Mouse (Mus musculus) gastrocnemius, postnatal 25 days (tissue): ENCODE measurements around the gene Capn5. TPM values are rescaled to one million over a fixed set of nuclear protein-coding genes. Genes with fewer than 3 reads are reported as not detected.

ENCODE experiments used
- DNase-seq: peaks from one replicate; pipeline ENCODE4 v3.0.0; 2022
- total RNA-seq, 2 experiments: library from RNA; stranded (reverse); gene quantifications; 1 replicate in 1 of 2; 2 replicates in 1 of 2; pipeline ENCODE4 v1.2.3; 2021

Gene Capn5
- total RNA-seq, 2 experiments from 2014 or later, result 1.6 to 2.4 TPM

GRCm38 (mm10) chr7:98148721-98149407 lies 29.2 kb downstream of the Capn5 start:
- no peak for DNase-seq

- DNase-seq, result no peak
Observed at GRCm38 (mm10) chr7:98147766-98148165, 30.3 kb downstream of the Capn5 start.

- no peak for DNase-seq
Observed at GRCm38 (mm10) chr7:98146447-98146845, 31.6 kb downstream of the Capn5 start.

GRCm38 (mm10) chr7:98145842-98146446 lies 32.1 kb downstream of the Capn5 start:
- no peak for DNase-seq

- DNase-seq, result no peak
Observed at GRCm38 (mm10) chr7:98145402-98145801, 32.7 kb downstream of the Capn5 start, which contains the start of gene Omp. Omp (minus strand) TSS chr7:98145502.

GRCm38 (mm10) chr7:98142648-98143047 lies 35.4 kb downstream of the Capn5 start:
- no peak for DNase-seq

GRCm38 (mm10) chr7:98142247-98142646 lies 35.8 kb downstream of the Capn5 start:
- DNase-seq, result no peak

- DNase-seq, result no peak
Observed at GRCm38 (mm10) chr7:98141206-98141605, 36.9 kb downstream of the Capn5 start.

- DNase-seq, result no peak
Observed at GRCm38 (mm10) chr7:98140597-98140996, 37.5 kb downstream of the Capn5 start.

GRCm38 (mm10) chr7:98139216-98139615 lies 38.9 kb downstream of the Capn5 start:
- DNase-seq, result no peak

GRCm38 (mm10) chr7:98137995-98138394 lies 40.1 kb downstream of the Capn5 start:
- DNase-seq, result no peak

- DNase-seq, result no peak
Observed at GRCm38 (mm10) chr7:98137583-98137982, 40.5 kb downstream of the Capn5 start.

GRCm38 (mm10) chr7:98131751-98132150 lies 46.3 kb downstream of the Capn5 start:
- DNase-seq, result no peak

- DNase-seq, result no peak
Observed at GRCm38 (mm10) chr7:98125473-98125872, 52.6 kb downstream of the Capn5 start.

GRCm38 (mm10) chr7:98124701-98125100 lies 53.4 kb downstream of the Capn5 start:
- DNase-seq, result no peak

GRCm38 (mm10) chr7:98121673-98122072 lies 56.4 kb downstream of the Capn5 start:
- no peak for DNase-seq

- DNase-seq, result no peak
Observed at GRCm38 (mm10) chr7:98121241-98121640, 56.8 kb downstream of the Capn5 start.

- DNase-seq, result peak; percentile 47
Observed at GRCm38 (mm10) chr7:98120325-98120724, 57.7 kb downstream of the Capn5 start.

- no peak for DNase-seq
Observed at GRCm38 (mm10) chr7:98119961-98120232, 58.2 kb downstream of the Capn5 start.

- DNase-seq, result no peak
Observed at GRCm38 (mm10) chr7:98119179-98119960, 58.7 kb downstream of the Capn5 start, which contains the start of gene Myo7a. Myo7a (minus strand) TSS chr7:98119524.

- peak; percentile 81 for DNase-seq
Observed at GRCm38 (mm10) chr7:98117012-98117660, 60.9 kb downstream of the Capn5 start.

- DNase-seq, result no peak
Observed at GRCm38 (mm10) chr7:98114656-98115055, 63.4 kb downstream of the Capn5 start.

- DNase-seq, result no peak
Observed at GRCm38 (mm10) chr7:98111233-98111632, 66.8 kb downstream of the Capn5 start.
